Mouse (Mus musculus): ENCODE data around the gene Elf1.

DNA sequence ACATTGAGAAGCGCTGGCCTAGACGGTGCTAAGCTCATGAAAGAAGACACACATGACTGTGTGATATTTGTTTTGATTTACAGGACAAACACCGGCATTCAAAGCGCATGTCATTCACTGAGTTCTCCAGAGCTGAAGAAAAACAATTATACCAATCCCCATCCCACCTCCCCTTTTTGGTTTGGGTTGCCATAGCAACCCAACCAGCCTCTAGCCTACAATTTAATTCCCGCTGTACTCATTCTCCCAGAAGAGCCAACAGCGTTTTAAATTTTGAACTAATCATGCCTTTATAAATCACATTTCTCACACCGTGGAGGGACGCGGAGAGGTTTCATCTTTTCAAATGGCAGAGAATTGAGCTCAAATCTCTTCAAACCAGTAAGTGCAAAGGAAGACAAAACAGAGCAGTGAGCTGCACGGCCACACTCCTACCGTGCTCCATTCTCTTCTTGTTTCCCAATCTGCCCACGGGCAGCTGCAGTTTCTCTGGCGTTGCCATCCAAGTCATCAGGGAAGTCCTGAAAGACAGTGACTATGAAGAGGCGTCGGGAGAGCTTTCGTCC, 35.9 kb upstream of the Elf1 start:
- no peak for TF ChIP-seq TAL1 (conservative IDR thresholded peaks at IDR 0.05; ENCODE audit: low read depth, low read length)
- no peak for TF ChIP-seq CTCF (IDR thresholded peaks at IDR 0.05; ENCODE audit: low read depth, low read length)
